Mouse (Mus musculus) left cerebral cortex, postnatal 4 days (tissue): Measurements from ENCODE around the gene Cyp2t4. TPM values are rescaled to one million over a fixed set of nuclear protein-coding genes. Genes with fewer than 3 reads are reported as not detected.
A peak's percentile ranks its signal among the peaks of the same experiment; 100 is the strongest.

Experiments used
- DNase-seq: peaks from one replicate; pipeline ENCODE4 v3.0.0-alpha.2; 2022
- intact Hi-C: fragments of 180-260 bp; cut with DNase I; formaldehyde crosslinking; loops from one replicate; pipeline ENCODE4 v1.15.1; 2025
- microRNA-seq: library from miRNA; unstranded; fragments of <30 nt; microRNA quantifications from one replicate; pipeline ENCODE4 v1.2.0, GENCODE M21; 2022
- total RNA-seq, 2 experiments: library from RNA; stranded (reverse); gene quantifications; 2 replicates each; pipeline ENCODE4 v1.2.3; 2021

Gene Cyp2t4
- total RNA-seq, 2 experiments from 2014 or later, result not detected

DNA sequence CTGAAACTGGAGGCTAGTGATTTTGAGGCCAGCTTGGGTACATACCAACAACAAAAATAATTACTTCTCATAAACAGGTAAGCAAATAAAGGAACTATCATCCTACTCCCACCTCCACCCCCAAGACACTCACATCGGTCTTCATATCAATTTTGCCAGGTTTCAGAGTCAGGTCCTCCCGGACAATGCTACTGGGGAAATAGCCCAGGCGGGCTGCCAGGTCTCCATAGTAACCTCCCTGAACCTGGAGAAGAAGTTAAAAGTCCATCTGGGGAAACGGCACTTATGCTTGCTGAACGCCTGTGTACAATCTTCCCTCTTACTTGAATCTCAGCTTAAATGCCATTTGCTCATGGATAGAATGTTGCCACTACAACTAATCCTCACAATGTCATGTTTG lies 26.5 kb downstream of the Cyp2t4 start:
- intact Hi-C loops, result no loop called here
- DNase-seq, result peak; percentile 77

DNA sequence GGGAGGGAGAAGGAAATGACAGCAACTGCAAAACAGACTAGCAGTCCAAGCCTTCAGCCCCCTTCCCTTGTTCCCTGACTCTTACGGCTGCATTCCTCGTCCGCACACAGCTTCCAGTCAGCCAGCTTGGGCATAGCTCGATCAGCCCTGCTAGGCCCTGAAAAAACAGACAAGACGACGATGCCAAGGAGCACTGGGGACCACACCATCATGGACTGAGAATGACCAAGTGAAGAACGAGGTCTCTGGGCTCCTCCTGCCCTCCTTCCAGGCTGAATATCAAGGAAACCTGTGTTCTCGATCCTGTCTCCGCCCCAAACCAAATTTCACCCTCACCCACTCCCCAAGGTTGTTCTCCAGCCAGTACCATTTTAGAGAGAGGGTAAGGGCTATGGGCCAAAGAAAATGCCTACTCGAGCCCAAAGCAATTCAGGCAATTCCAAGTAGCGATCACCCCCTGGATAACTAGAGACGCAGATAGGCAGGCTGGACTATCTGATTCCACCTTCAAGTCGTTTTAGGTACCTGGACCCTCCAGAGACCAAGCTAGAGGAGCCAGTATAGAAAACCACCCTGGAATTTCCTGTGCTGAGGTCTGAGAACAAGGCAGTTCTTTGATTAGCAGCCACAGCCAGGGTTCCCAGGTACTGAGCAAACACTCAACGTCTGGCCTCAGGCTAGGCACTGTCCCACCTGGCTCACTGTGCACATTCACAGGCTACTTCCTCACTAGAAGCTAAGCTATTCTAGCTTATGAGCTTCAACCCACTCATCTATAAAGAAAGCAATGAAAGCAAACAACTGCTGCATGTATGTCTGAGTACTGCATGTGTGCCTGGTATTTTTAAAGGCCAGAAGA lies 27.6 kb downstream of the Cyp2t4 start, which contains the start of the genes Gm21983 and Mia:
TSS of gene Gm21983 (minus strand) at position 250 of the 859 bp plus-strand sequence.
TSS of gene Mia (minus strand) at position 321 of the 859 bp plus-strand sequence.
- intact Hi-C loops, result no loop called here
- DNase-seq, result no peak

DNA sequence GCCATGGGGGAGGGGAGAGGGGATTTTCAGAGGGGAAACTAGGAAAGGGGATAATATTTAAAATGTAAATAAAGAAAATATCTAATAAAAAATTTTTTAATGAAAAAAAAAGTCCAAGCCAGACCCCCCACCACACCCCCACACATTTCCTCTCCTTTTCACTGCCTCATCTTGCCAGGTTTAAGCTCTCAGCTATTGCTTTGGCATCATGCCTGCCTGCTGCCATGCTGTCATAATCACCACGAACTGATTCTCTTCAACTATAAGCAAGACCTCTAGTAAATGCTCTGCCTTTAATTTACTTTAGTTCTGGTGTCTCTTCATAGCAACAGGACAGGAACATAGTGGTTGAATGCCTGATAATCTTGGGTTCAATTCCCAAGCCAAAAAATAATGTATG lies 29.0 kb downstream of the Cyp2t4 start:
- intact Hi-C loops, result no loop called here
- no peak for DNase-seq

DNA sequence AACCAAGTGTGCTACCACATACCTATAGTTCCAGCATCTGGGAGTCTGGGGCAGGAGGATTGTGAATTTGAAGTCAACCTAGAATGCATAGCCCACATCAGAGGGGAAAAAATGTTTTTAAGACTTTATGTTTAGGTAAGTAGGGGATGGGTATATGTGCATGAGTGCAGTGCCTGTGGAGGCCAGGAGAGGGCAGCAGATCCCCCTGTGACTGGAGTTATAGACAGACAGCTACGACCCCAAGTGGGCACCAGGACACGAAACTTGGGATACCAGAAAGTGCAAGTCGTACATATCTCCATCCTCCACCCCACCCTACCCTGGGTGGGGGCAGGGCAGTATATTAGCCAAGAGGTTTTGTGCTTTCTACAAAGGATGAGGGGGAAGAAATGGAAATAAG lies 31.4 kb downstream of the Cyp2t4 start:
- intact Hi-C loops, result no loop called here
- no peak for DNase-seq

DNA sequence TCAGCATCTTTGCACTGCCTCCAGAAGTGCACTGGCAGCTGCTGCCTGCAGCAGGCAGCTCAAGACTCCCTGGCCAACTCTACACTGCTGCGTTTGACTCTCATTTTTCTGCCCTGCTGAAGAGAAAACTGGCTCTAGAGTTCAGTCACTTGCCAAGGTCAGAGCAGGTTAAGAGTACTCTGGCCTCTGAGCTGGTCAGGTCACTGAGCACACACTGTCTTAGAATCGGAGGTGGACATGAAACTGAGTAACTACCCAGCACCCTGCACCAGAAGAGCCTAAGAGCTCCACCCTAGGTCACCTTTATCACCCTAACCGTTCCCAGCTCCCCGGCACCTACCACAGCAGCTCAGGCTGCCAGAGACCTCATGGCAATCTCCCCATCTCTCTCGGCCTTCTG lies 32.5 kb downstream of the Cyp2t4 start:
- intact Hi-C loops, result no loop called here

DNA sequence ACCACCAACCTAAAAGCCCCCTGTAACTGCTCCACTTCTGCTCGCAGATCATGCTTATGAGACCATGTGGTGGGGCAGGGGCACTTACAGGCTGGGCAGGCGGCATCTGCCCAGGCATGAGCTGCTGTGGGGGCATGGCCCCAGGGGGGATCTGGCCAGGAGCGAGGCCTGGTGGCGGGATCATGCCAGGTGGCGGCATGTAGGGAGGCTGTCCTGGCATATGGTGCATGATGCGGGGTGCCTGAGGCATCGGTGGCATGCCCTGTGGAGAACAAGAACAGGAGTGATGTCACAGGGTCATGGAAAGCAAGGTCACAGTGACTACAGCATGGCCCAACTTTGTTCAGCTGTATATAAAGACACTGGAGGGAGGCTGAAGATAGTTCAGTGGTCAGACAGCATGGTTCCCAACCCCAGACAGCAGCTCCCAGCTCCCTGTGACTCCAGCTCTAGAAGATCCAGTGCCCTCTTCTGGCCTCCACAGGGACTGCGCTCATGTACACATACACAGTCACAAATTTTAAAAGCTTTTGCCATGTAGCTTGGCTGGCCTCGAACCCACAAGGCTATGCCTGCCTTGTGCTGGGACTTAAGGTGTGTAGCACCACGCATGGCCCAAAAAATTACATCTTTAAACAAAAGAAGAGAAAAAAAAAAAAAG lies 35.9 kb downstream of the Cyp2t4 start:
- intact Hi-C loops, result no loop called here
- no peak for DNase-seq

More for the DNA sequence above, 32.5 kb downstream of the Cyp2t4 start:
- no peak for DNase-seq

DNA sequence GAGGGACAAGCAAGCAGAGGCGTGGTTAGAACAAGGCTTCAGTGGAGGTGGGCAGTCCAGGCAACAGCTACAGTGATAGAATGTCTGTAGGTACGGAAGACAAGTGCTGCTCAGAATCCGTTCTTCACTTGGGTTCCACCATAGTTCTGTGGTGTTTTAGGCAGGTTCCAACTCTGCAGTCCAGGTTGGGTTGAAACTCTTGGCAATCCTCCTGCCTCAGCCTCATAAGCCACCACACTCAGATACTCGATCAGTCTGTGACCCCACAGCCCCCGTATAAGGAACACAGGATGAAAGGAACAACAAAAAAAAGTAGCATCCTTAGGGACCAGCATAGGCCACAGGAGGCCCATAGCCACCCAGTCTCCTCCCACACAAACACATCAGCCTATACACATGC lies 38.9 kb downstream of the Cyp2t4 start:
- DNase-seq, result no peak
- intact Hi-C loops, result no loop called here

DNA sequence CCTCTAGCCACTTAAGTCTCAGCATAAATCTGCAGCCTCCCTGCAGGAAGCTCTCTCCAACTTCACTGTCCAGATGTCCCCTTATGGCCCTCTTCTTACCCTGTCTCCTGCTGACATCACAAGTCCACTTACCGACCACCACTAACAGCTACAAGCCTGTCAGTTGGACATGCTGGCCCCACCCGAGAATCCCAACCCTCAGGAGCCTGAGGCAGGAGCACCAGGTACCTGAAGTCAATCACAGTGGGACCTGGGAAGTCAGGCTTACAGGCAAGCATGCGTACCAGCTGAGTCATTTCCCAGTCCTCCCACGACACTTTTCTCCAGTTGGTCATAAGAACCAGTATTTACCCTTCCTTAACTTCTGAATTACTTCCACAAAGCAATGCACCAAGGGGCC lies 40.2 kb downstream of the Cyp2t4 start:
- no peak for DNase-seq
- intact Hi-C loops, result no loop called here

DNA sequence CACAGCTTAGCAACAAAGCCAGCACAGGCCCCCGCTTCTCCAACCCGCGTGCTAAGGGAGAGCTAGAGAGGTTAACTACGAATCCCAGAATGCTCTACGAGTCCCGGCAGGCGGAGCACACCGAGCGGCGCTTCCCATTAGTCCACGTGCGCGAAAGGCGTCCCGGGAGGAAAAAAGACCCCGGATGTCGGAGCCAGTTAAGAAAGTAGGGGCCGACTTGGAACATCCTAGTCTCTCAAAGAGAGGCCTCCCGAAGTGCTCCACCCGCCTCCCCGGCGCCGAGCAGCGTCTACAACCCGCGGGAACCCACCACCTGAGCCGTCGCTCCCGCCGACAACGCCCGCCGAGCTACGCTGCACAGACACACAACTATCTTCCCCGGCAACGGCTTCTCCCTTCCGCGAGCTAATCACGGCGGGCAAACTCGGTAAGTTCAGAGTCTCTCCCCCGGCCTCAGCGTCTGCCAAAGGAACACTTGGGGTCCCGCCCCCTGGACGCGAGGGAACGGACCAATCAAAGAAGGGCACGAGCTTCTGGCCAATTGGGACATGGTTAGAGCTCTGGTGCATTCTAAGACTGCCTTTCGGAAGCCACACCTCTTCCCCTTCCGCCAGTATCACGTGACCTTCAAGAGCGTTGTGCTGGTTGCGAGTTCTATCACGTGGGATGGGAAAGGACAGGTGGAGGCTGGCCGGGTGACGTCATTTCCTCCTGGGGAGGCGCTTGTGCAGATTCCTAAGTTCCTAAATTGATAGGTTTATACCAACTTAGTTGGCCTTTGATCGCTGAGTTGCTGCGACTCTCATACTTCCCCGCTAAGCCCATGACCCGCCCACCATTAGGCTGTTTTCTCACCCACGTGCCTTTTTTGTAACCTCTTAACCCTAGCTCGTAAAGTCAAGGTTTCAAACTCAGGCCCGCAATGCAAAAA lies 42.4 kb downstream of the Cyp2t4 start, which contains the start of the genes BC024978 and Snrpa:
TSS of gene BC024978 (plus strand) at position 101 of the 931 bp plus-strand sequence.
TSS of gene Snrpa (minus strand) at position 591 of the 931 bp plus-strand sequence.
- intact Hi-C loops, result no loop called here
- peak; percentile 94 for DNase-seq

DNA sequence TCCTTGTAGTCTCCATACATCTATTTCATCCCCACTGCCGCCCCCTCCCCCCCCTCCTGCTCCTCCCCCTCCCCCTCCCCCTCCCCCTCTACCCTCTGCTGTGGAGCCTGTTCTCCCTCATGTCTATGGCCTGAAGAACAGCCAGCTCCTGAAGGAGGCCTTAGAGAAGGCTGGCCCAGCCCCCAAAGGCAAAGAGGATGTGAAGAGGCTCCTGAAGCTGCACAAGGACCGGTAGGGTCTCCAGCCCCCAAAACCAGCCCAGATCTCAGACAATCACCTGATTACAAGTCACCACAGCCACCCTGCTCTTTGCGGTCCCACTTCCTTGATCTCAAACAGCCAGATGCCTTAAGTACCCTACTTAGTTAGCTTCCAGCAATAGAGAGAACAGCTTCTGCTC lies 43.6 kb downstream of the Cyp2t4 start:
- DNase-seq, result no peak
- intact Hi-C loops, result no loop called here

DNA sequence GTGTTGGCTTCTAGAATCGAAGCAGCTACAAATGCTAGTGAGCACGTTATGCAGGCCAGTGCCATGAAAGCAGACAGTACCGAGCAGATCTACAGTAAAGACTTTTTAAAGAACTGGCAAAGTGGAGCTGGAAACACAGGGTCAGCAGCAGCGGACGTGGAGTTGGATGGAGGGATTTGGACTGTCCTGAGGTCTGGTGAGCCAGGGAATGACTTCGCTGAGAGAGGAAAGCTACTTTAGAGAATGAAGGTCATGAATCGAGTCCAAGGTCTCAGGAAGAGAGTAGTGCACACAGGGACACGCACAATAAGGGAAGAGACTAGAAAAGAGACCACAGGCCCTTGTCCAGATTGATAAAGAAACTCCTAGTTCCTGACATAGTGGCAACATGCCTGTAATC lies 44.1 kb downstream of the Cyp2t4 start:
- DNase-seq, result no peak
- intact Hi-C loops, result no loop called here

DNA sequence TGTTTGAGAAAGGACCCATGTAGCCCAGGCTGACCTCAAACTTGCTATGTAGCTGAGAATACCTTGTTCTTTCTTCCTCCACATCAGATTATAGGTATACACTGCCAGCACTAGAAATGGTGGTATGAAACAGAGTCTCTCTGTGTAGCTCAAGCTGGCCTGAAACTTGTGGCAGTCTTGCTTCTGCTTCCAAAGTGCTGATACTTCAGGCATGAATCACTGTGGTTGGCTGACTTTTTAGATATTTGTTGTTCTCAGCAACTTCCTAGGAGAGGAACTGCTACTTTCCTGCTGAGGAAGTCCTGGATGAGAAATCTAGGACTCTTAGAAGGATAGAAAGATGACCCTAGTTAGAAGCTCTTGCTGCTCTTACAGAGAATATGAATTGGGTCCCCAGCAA lies 44.8 kb downstream of the Cyp2t4 start:
- intact Hi-C loops, result no loop called here
- DNase-seq, result no peak

DNA sequence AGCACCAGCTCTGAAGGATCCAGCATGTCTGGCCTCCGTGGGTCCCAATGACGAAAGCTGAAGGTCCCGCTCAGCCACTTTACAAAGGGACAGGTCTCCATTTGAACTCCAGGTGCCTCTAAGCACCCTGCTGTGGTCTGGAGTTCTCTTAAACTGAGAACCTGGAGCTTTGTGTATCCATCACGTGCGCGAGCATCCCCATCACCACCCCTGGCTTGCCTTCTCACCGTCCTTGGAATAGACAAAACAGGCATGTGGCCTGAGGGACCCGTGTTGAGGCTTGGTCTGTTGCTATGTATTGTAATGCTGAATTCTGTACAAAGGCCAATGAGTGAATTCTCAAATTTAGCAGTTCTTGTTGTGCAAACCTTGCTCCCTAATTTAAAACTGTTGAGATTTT lies 45.3 kb downstream of the Cyp2t4 start:
- no peak for DNase-seq
- intact Hi-C loops, result no loop called here

DNA sequence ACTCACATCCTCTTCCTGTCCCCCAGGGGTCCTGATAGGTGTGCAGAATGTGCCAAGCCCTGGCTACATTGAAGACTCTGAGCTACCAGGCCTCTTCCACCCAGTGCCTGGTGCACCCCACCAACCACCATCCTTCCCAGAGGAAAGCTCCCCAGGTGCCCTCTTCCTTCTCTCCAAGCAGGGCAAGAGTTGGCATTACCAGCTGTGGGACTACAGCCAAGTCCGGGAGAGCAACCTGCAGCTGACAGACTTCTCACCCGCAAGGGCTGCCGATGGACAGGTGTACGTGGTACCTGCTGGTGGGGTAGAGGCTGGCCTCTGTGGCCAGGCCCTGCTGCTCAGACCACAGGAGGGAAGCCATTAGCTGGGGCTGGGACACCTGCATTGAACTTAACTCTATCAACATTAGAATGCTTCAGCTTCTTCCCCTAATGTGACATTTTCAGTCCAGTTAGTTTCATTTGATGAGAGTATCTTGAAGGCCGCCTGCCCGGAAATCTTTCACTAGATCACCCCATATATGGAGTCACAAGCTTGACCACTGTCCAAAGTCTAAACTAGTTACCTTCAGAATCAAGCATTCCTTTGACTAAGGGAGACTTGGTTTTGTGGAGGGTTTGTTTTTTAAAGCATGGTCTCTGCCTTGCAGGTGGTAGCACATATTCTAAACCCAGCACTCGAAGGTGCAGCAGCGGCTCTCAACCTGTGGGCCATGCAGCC lies 50.4 kb downstream of the Cyp2t4 start:
- intact Hi-C loops, result no loop called here

More for the DNA sequence above, 50.4 kb downstream of the Cyp2t4 start:
- no peak for DNase-seq

Small RNA genes within 50 kb of the gene (microRNA-seq; reads per million reads assigned to microRNA genes)
- gene Mir1191 (not detected), gene Mir3101 (0.90 reads per million)

Other genes starting within 250 kb of the Cyp2t4 start
- gene Cyp2a22, start 214.3 kb upstream of the Cyp2t4 start, total RNA-seq, result not detected
- not detected for gene Cyp2a12, start 124.6 kb upstream of the Cyp2t4 start, total RNA-seq
- not detected for gene Cyp2f2, start 33.8 kb upstream of the Cyp2t4 start, total RNA-seq
- 10 to 100 TPM; 89.8 to 91.3 TPM for gene Egln2, start 13.1 kb downstream of the Cyp2t4 start, total RNA-seq
- gene Rab4b, start 25.2 kb downstream of the Cyp2t4 start, total RNA-seq, result 10 to 100 TPM; 86.0 to 89.0 TPM
- not detected for gene Gm21983, start 27.4 kb downstream of the Cyp2t4 start, total RNA-seq
- gene Mia, start 27.4 kb downstream of the Cyp2t4 start, total RNA-seq, result 1 to 10 TPM; 2.3 to 2.4 TPM
- gene BC024978, start 42.1 kb downstream of the Cyp2t4 start, total RNA-seq, result 10 to 100 TPM; 16.3 to 18.0 TPM
- 100 to 1,000 TPM in 1 of 2 experiments, 10 to 100 TPM in 1; 98.6 to 110 TPM for gene Snrpa, start 42.6 kb downstream of the Cyp2t4 start, total RNA-seq
- gene Itpkc, start 74.9 kb downstream of the Cyp2t4 start, total RNA-seq, result 10 to 100 TPM; 14.1 to 14.3 TPM
- 10 to 100 TPM; 23.6 to 27.0 TPM for gene Coq8b, start 79.3 kb downstream of the Cyp2t4 start, total RNA-seq
- 100 to 1,000 TPM; 101 to 104 TPM for gene Numbl, start 104.7 kb downstream of the Cyp2t4 start, total RNA-seq
- gene Ltbp4, start 184.0 kb downstream of the Cyp2t4 start, total RNA-seq, result 10 to 100 TPM; 41.9 to 52.7 TPM
- gene Shkbp1, start 202.3 kb downstream of the Cyp2t4 start, total RNA-seq, result 10 to 100 TPM; 47.2 to 52.4 TPM
- gene Gm20479, start 203.7 kb downstream of the Cyp2t4 start, total RNA-seq, result not detected